ENCODE assay signal across 9 mouse cellular contexts in genomic region chr11:83327427-83327826, GRCm38 (mm10). TPM values are rescaled to one million over a fixed set of nuclear protein-coding genes. Genes with fewer than 3 reads are reported as not detected.
DNase-seq lines count a peak whose midpoint lies in the region; ATAC-seq and TF ChIP-seq lines count a peak whose summit lies in the region.
"Had no signal": no experiment of that assay in that cellular context is flagged by ENCODE, and none has a peak within 500 bp of the region (broad histone marks: within the 10 kb centered on the region; RNA-seq: fewer than 3 reads in every experiment).

No protein-coding gene starts in this region.

- 61% methylated on average over 3 of the region's 3 CpGs for WGBS in kidney, postnatal 0 days

- no peaks in the 10 kb centered on the region for H3K9me3 ChIP-seq in kidney, postnatal 0 days (replicated peaks; ENCODE audit: low read length)
- H3K9me3 ChIP-seq: hindbrain, embryonic 15.5 days had no signal

- no peak for ATAC-seq in kidney, postnatal 0 days (replicated peaks; ENCODE audit: low FRiP score, low read depth)

- no peak overlapping the region for H3K27ac ChIP-seq in kidney, postnatal 0 days
- H3K27ac ChIP-seq: hindbrain, embryonic 15.5 days had no signal

- peak; percentile 25 for DNase-seq in cerebellum, adult 11-12 months
- no peak for DNase-seq in cerebellum, adult 9-11 months
- peak; percentile 19 for DNase-seq in ovary, postnatal 14 days (ENCODE audit: low spot score)
- no peak for DNase-seq in ovary, postnatal 10 days (ENCODE audit: low spot score)
- peak; percentile 52 to 66 for DNase-seq in cerebellum, postnatal 36 days
- DNase-seq in kidney, postnatal 0 days (ENCODE audit: low spot score): peak; percentile 70
- peak; percentile 58 for DNase-seq in lung, postnatal 10 days
- peak; percentile 49 to 72 for DNase-seq in spleen, postnatal 4 days (ENCODE audit: low spot score in 2 of 2)

- H3K4me1 ChIP-seq in kidney, postnatal 0 days (replicated peaks; ENCODE audit: insufficient read depth, low read length): no peaks in the 10 kb centered on the region
- H3K4me1 ChIP-seq: hindbrain, embryonic 15.5 days had no signal

- H3K4me3 ChIP-seq in kidney, postnatal 0 days (replicated peaks; ENCODE audit: low read depth, low read length): no peak overlapping the region
- H3K4me3 ChIP-seq: hindbrain, embryonic 15.5 days had no signal

- H3K36me3 ChIP-seq in kidney, postnatal 0 days (ENCODE audit: insufficient read depth, low read length): peaks cover 45% of the 10 kb centered on the region

- H3K27me3 ChIP-seq in kidney, postnatal 0 days (ENCODE audit: insufficient read depth, low read length): no peaks in the 10 kb centered on the region
- H3K27me3 ChIP-seq: hindbrain, embryonic 15.5 days had no signal

- no peak overlapping the region for H3K9ac ChIP-seq in kidney, postnatal 0 days (ENCODE audit: low read depth, low read length)
- H3K9ac ChIP-seq: hindbrain, embryonic 15.5 days had no signal

- H3K4me2 ChIP-seq in kidney, postnatal 0 days (ENCODE audit: low read length): no peak overlapping the region
- H3K4me2 ChIP-seq: hindbrain, embryonic 15.5 days had no signal

- TF ChIP-seq CTCF in kidney, postnatal 0 days (IDR thresholded peaks at IDR 0.05; ENCODE audit: low read depth): peak; percentile 77

RNA-seq across cellular contexts. Expression of gene Pex12, which starts 25.0 kb away (rescaled TPM):
- polyA plus RNA-seq in kidney, postnatal 0 days (2015; fragmentation: Nextera tagmentation; extraction: Ambion mirVana): 12.2 and 12.7 TPM in 2 replicates

RNA-seq across cellular contexts. Expression of gene Ap2b1, which starts 28.6 kb away (rescaled TPM):
- 42.4 and 45.1 TPM in 2 replicates for polyA plus RNA-seq in kidney, postnatal 0 days (2015; fragmentation: Nextera tagmentation; extraction: Ambion mirVana)

RNA-seq across cellular contexts. Expression of gene Slfn14, which starts 40.9 kb away (rescaled TPM):
- polyA plus RNA-seq in kidney, postnatal 0 days (2015; fragmentation: Nextera tagmentation; extraction: Ambion mirVana): 0.08 TPM in 1 of 2 replicates, not detected in the other

Comparison
In these comparisons a context has a peak if more than half of its experiments do, and no peak if none do; other contexts are left out.
1. DNase-seq: peak in cerebellum, adult 11-12 months (single experiment), ovary, postnatal 14 days (single experiment), cerebellum, postnatal 36 days (2 of 2), kidney, postnatal 0 days (single experiment), lung, postnatal 10 days (single experiment) and spleen, postnatal 4 days (2 of 2); none in cerebellum, adult 9-11 months (single experiment) and ovary, postnatal 10 days (single experiment).